Mouse (Mus musculus): Measurements from ENCODE around the gene Gabrg3. TPM values are rescaled to one million over a fixed set of nuclear protein-coding genes. Genes with fewer than 3 reads are reported as not detected.
A peak's percentile ranks its signal among the peaks of the same experiment; 100 is the strongest.

Gabrg3 gene
- polyA plus RNA-seq, 1 experiment from 2014 or later = 2.8 TPM

- Histone ChIP-seq H3K4me1 (replicated peaks) (no peaks in the 10 kb centered on the region; the same call in 1 of the 2 replicates), H3K4me3 (no peak overlapping the region), H3K27me3 (no peaks in the 10 kb centered on the region), H3K9me3 (no peaks in the 10 kb centered on the region), H3K4me2 (no peak overlapping the region), H3K27ac (replicated peaks) (no peak overlapping the region), H3K9ac (no peak overlapping the region), H3K36me3 (no peaks in the 10 kb centered on the region)
- WGBS = 49% methylated on average over 5 of the region's 5 CpGs
- peak; percentile 63; the same call in 1 of the 2 replicates for ATAC-seq (ENCODE audit: low read depth)
Observed at GRCm38 (mm10) chr7:57150768-57151167, 236.2 kb downstream of the Gabrg3 start.

- 71% methylated on average over 4 of the region's 4 CpGs for WGBS
- no peak overlapping the region for H3K4me2 ChIP-seq
- H3K9me3 ChIP-seq = no peaks in the 10 kb centered on the region
- H3K4me1 ChIP-seq (replicated peaks) = no peaks in the 10 kb centered on the region
- no peak overlapping the region for H3K9ac ChIP-seq
- no peak overlapping the region for H3K27ac ChIP-seq (replicated peaks)
- H3K36me3 ChIP-seq = no peaks in the 10 kb centered on the region
- no peak overlapping the region for H3K4me3 ChIP-seq
- no peak for ATAC-seq (ENCODE audit: low read depth)
- no peaks in the 10 kb centered on the region for H3K27me3 ChIP-seq
Observed at GRCm38 (mm10) chr7:57138072-57138704, 248.8 kb downstream of the Gabrg3 start.

GRCm38 (mm10) chr7:57133009-57133408 lies 254.0 kb downstream of the Gabrg3 start:
- WGBS = 84% methylated on average over 4 of the region's 4 CpGs
- no peak for ATAC-seq (ENCODE audit: low read depth)
- H3K27ac ChIP-seq (replicated peaks) = no peak overlapping the region

GRCm38 (mm10) chr7:57132471-57132870 lies 254.5 kb downstream of the Gabrg3 start:
- Histone ChIP-seq H3K9me3 (no peaks in the 10 kb centered on the region), H3K27me3 (no peaks in the 10 kb centered on the region), H3K4me3 (no peak overlapping the region), H3K27ac (replicated peaks) (no peak overlapping the region), H3K4me1 (replicated peaks) (no peaks in the 10 kb centered on the region), H3K4me2 (no peak overlapping the region), H3K9ac (no peak overlapping the region), H3K36me3 (no peaks in the 10 kb centered on the region)
- 78% methylated on average over 2 of the region's 2 CpGs for WGBS
- no peak for ATAC-seq (ENCODE audit: low read depth)

More at GRCm38 (mm10) chr7:57133009-57133408, 254.0 kb downstream of the Gabrg3 start:
- Histone ChIP-seq H3K27me3 (no peaks in the 10 kb centered on the region), H3K4me3 (no peak overlapping the region), H3K4me1 (replicated peaks) (no peaks in the 10 kb centered on the region), H3K36me3 (no peaks in the 10 kb centered on the region), H3K4me2 (no peak overlapping the region), H3K9me3 (no peaks in the 10 kb centered on the region), H3K9ac (no peak overlapping the region)

GRCm38 (mm10) chr7:57100065-57100464 lies 286.9 kb downstream of the Gabrg3 start:
- Histone ChIP-seq H3K4me2 (no peak overlapping the region), H3K9ac (no peak overlapping the region), H3K4me3 (no peak overlapping the region), H3K27ac (replicated peaks) (no peak overlapping the region), H3K9me3 (no peaks in the 10 kb centered on the region), H3K27me3 (no peaks in the 10 kb centered on the region), H3K4me1 (replicated peaks) (peaks cover 4% of the 10 kb centered on the region), H3K36me3 (no peaks in the 10 kb centered on the region)
- no peak for ATAC-seq (ENCODE audit: low read depth)
- 79% methylated on average over 3 of the region's 3 CpGs for WGBS

GRCm38 (mm10) chr7:57082071-57082470 lies 304.9 kb downstream of the Gabrg3 start:
- no peaks in the 10 kb centered on the region for H3K27me3 ChIP-seq
- no peak for ATAC-seq (ENCODE audit: low read depth)
- no peak overlapping the region for H3K27ac ChIP-seq (replicated peaks)
- H3K4me2 ChIP-seq = no peak overlapping the region
- 81% methylated on average over 3 of the region's 3 CpGs for WGBS
- H3K36me3 ChIP-seq = no peaks in the 10 kb centered on the region
- no peak overlapping the region for H3K9ac ChIP-seq
- no peak overlapping the region for H3K4me3 ChIP-seq
- no peaks in the 10 kb centered on the region for H3K4me1 ChIP-seq (replicated peaks)
- no peaks in the 10 kb centered on the region for H3K9me3 ChIP-seq

- H3K9ac ChIP-seq = no peak overlapping the region
- H3K27me3 ChIP-seq = no peaks in the 10 kb centered on the region
- no peak overlapping the region for H3K4me2 ChIP-seq
- ATAC-seq (ENCODE audit: low read depth) = no peak
- no peaks in the 10 kb centered on the region for H3K4me1 ChIP-seq (replicated peaks)
- no peak overlapping the region for H3K27ac ChIP-seq (replicated peaks)
- H3K4me3 ChIP-seq = no peak overlapping the region
- no peaks in the 10 kb centered on the region for H3K9me3 ChIP-seq
- H3K36me3 ChIP-seq = no peaks in the 10 kb centered on the region
- WGBS = 93% methylated on average over 2 of the region's 2 CpGs
Observed at GRCm38 (mm10) chr7:57071435-57072160, 315.4 kb downstream of the Gabrg3 start.

GRCm38 (mm10) chr7:57065398-57065797 lies 321.6 kb downstream of the Gabrg3 start:
- H3K27me3 ChIP-seq = no peaks in the 10 kb centered on the region
- WGBS = 88% methylated on average over 3 of the region's 3 CpGs
- no peak overlapping the region for H3K9ac ChIP-seq
- no peak overlapping the region for H3K4me3 ChIP-seq
- H3K27ac ChIP-seq (replicated peaks) = no peak overlapping the region
- H3K9me3 ChIP-seq = no peaks in the 10 kb centered on the region
- no peaks in the 10 kb centered on the region for H3K4me1 ChIP-seq (replicated peaks)
- no peak overlapping the region for H3K4me2 ChIP-seq
- ATAC-seq (ENCODE audit: low read depth) = no peak
- no peaks in the 10 kb centered on the region for H3K36me3 ChIP-seq

GRCm38 (mm10) chr7:57050906-57051635 lies 335.9 kb downstream of the Gabrg3 start:
- no peaks in the 10 kb centered on the region for H3K9me3 ChIP-seq
- H3K27me3 ChIP-seq = no peaks in the 10 kb centered on the region
- ATAC-seq (ENCODE audit: low read depth) = peak; percentile 81
- H3K9ac ChIP-seq = no peak overlapping the region
- 64% methylated on average over 1 of the region's 1 CpGs for WGBS
- H3K4me2 ChIP-seq = no peak overlapping the region
- no peak overlapping the region for H3K27ac ChIP-seq (replicated peaks)
- H3K36me3 ChIP-seq = no peaks in the 10 kb centered on the region
- H3K4me3 ChIP-seq = no peak overlapping the region
- H3K4me1 ChIP-seq (replicated peaks) = no peaks in the 10 kb centered on the region

- H3K4me2 ChIP-seq = no peak overlapping the region
- H3K9ac ChIP-seq = no peak overlapping the region
- no peak overlapping the region for H3K4me3 ChIP-seq
- no peaks in the 10 kb centered on the region for H3K4me1 ChIP-seq (replicated peaks)
- H3K9me3 ChIP-seq = no peaks in the 10 kb centered on the region
- 48% methylated on average over 2 of the region's 2 CpGs for WGBS
- ATAC-seq (ENCODE audit: low read depth) = no peak
- no peak overlapping the region for H3K27ac ChIP-seq (replicated peaks)
- no peaks in the 10 kb centered on the region for H3K27me3 ChIP-seq
- no peaks in the 10 kb centered on the region for H3K36me3 ChIP-seq
Observed at GRCm38 (mm10) chr7:57037861-57038421, 349.0 kb downstream of the Gabrg3 start.

- no peaks in the 10 kb centered on the region for H3K9me3 ChIP-seq
- H3K27me3 ChIP-seq = no peaks in the 10 kb centered on the region
- no peaks in the 10 kb centered on the region for H3K36me3 ChIP-seq
- no peak overlapping the region for H3K27ac ChIP-seq (replicated peaks)
- H3K9ac ChIP-seq = no peak overlapping the region
- H3K4me2 ChIP-seq = no peak overlapping the region
- H3K4me3 ChIP-seq = no peak overlapping the region
- WGBS = 89% methylated on average over 3 of the region's 3 CpGs
- no peaks in the 10 kb centered on the region for H3K4me1 ChIP-seq (replicated peaks)
- no peak for ATAC-seq (ENCODE audit: low read depth)
Observed at GRCm38 (mm10) chr7:57000585-57001261, 386.3 kb downstream of the Gabrg3 start.
